Mouse (Mus musculus): ENCODE results near the gene Efna5. TPM values are rescaled to one million over a fixed set of nuclear protein-coding genes. Genes with fewer than 3 reads are reported as not detected.

Efna5 gene
- polyA plus RNA-seq, 1 experiment = 2.3 TPM

DNA sequence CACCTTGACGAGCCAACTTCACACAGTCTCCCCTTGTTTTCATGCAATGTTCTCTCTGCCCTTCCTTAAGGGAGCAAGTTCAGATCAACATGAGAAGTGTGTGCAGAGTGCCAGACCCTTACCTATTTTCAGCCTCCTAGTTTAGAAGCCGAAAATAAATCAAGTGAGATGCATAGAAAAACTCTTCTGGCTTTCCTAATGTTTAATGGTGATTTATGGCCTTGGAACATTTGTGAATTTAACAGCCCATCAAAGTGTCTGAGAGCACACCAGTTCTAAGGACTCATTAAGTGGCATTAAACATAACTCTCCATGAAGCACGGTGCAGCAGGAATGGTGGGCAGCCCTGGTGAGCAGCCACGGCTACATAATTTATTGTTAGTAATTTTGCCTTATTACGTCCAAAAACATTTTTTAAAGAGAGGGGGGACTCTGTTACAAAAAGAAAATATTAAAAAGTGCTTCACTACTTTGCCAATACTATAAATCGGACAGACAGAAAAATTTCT lies 44.5 kb downstream of the Efna5 start:
- H3K4me1 ChIP-seq (ENCODE audit: control insufficient read depth, insufficient read depth, low read length) = no peaks in the 10 kb centered on the region
- WGBS = 84% methylated on average over 6 of the region's 6 CpGs
- TF ChIP-seq CTCF (IDR thresholded peaks at IDR 0.05; ENCODE audit: insufficient read depth, low read length) = no peak
- DNase-seq = no peak
- H3K4me3 ChIP-seq (replicated peaks; ENCODE audit: extremely low read depth, low read depth, low read length) = no peak overlapping the region

DNA sequence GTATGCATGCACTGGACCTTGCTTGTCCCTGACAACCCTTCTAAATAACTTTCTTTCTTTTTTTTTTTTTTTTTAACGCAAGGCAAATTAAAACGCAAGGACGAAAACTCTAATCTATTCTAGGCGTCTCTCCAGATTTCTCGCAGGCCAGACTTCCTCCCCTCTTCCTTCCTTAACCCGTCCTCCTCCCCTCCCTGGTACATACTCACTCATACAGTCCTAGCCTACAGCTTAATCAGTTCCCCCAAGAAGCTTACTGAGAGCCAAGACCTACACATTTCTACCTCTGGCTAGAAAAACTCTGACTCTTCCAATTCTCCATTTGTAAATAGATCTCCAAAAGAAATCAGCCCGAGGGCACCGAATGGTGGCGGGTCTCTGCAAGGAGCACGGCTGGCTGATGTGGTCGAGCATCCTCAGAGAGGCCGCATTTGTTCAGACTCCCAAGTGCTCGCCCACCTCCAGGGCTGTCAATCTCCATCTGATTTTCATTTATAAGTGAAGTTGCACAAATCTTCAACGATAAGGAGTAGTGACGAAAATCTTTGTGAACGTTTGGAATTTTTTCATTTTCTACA lies 48.5 kb downstream of the Efna5 start:
- no peak for DNase-seq
- no peak for TF ChIP-seq CTCF (IDR thresholded peaks at IDR 0.05; ENCODE audit: insufficient read depth, low read length)
- no peak for TF ChIP-seq POLR2A (IDR thresholded peaks at IDR 0.05; ENCODE audit: borderline replicate concordance, extremely low read depth, low read depth, low read length)
- Histone ChIP-seq H3K4me1 (ENCODE audit: control insufficient read depth, insufficient read depth, low read length) (no peaks in the 10 kb centered on the region), H3K4me3 (replicated peaks; ENCODE audit: extremely low read depth, low read depth, low read length) (no peak overlapping the region)
- WGBS = 62% methylated on average over 16 of the region's 16 CpGs

DNA sequence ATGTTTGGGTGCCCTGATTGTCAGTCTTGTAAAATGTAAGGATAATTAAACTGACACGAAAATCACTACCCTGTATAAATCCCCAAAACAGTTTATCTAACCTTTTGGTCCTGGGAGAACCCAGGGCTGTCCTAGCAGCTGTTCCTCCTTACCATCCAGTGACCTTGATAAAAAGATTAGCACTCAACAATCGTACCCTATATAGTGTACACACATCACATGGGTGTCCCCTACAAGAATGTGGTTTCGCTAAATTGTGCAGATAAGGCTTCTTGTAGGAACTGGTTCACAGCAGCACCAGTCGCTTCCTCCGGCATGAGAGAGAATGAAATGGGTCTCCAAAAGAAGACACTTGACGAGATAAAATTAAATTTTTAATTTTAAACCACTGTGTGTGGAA lies 53.6 kb downstream of the Efna5 start:
- TF ChIP-seq CTCF (IDR thresholded peaks at IDR 0.05; ENCODE audit: insufficient read depth, low read length) = no peak
- no peak for TF ChIP-seq POLR2A (IDR thresholded peaks at IDR 0.05; ENCODE audit: borderline replicate concordance, extremely low read depth, low read depth, low read length)
- no peak overlapping the region for H3K4me3 ChIP-seq (replicated peaks; ENCODE audit: extremely low read depth, low read depth, low read length)
- WGBS = 75% methylated on average over 6 of the region's 6 CpGs

DNA sequence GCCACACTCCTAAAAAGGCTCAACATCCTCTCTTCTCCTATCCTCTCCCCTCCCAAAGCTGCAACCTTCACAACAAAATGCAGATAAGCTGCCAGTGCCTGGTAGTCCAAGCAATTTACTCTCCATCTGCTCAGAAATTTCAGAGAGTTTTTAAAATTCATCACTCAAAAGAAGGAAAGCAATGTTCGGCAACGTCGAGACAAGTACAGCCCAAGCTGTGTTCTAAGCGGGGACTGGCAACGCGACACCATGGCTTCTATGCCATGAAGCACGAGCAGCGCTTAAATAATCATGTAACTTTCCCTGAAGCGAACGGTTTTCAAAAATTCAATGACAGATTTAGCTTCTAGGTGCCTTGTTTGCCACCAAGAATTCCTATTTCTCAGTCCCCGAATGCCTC lies 59.9 kb downstream of the Efna5 start:
- DNase-seq = no peak
- TF ChIP-seq POLR2A (IDR thresholded peaks at IDR 0.05; ENCODE audit: borderline replicate concordance, extremely low read depth, low read depth, low read length) (no peak), CTCF (IDR thresholded peaks at IDR 0.05; ENCODE audit: insufficient read depth, low read length) (no peak)
- 89% methylated on average over 11 of the region's 11 CpGs for WGBS
- Histone ChIP-seq H3K4me1 (ENCODE audit: control insufficient read depth, insufficient read depth, low read length) (no peaks in the 10 kb centered on the region), H3K4me3 (replicated peaks; ENCODE audit: extremely low read depth, low read depth, low read length) (no peak overlapping the region)

More for the DNA sequence above, 53.6 kb downstream of the Efna5 start:
- no peaks in the 10 kb centered on the region for H3K4me1 ChIP-seq (ENCODE audit: control insufficient read depth, insufficient read depth, low read length)
- DNase-seq = no peak

DNA sequence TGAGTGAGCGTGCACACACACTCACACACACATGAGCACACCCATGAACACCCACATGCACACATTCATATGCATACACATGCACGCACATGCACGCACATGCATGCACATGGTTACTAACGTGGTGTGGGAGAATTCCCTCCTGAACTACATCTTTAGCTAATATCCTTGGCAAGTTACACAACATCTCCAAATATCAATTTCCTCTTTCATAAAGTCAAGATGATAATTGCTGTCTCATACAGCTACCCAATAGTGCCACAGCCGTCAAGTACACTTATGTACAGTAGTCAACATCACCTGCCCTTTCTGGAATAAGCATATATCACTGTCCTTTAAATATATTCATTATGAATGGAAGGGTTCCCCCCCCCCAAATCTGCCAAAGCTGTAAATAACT lies 61.2 kb downstream of the Efna5 start:
- 86% methylated on average over 5 of the region's 5 CpGs for WGBS
- no peaks in the 10 kb centered on the region for H3K4me1 ChIP-seq (ENCODE audit: control insufficient read depth, insufficient read depth, low read length)
- no peak overlapping the region for H3K4me3 ChIP-seq (replicated peaks; ENCODE audit: extremely low read depth, low read depth, low read length)
- TF ChIP-seq POLR2A (IDR thresholded peaks at IDR 0.05; ENCODE audit: borderline replicate concordance, extremely low read depth, low read depth, low read length) (no peak), CTCF (IDR thresholded peaks at IDR 0.05; ENCODE audit: insufficient read depth, low read length) (no peak)
- DNase-seq = no peak

DNA sequence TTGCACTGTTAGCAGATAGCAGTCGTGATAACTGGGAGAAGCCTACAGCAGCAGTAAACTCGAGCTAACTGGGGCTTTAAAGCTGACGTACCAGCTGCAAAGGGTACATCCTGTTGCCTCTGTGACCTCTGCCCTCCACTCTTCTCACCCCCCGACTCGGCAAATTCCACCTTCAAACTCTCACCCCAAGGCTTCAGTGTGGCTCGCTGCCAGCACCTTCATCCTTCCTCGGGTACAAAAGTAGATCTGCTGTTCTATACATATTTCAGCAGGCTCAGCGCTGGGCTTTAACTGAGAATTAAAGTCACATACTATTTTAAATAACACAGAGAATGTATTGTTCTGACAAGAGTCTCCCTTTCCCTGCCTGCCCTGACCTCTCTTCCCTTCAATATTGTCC lies 62.3 kb downstream of the Efna5 start:
- no peak for DNase-seq
- 19% methylated on average over 8 of the region's 8 CpGs for WGBS
- H3K4me1 ChIP-seq (ENCODE audit: control insufficient read depth, insufficient read depth, low read length) = no peaks in the 10 kb centered on the region
- TF ChIP-seq CTCF (IDR thresholded peaks at IDR 0.05; ENCODE audit: insufficient read depth, low read length) = no peak
- no peak for TF ChIP-seq POLR2A (IDR thresholded peaks at IDR 0.05; ENCODE audit: borderline replicate concordance, extremely low read depth, low read depth, low read length)
- no peak overlapping the region for H3K4me3 ChIP-seq (replicated peaks; ENCODE audit: extremely low read depth, low read depth, low read length)

DNA sequence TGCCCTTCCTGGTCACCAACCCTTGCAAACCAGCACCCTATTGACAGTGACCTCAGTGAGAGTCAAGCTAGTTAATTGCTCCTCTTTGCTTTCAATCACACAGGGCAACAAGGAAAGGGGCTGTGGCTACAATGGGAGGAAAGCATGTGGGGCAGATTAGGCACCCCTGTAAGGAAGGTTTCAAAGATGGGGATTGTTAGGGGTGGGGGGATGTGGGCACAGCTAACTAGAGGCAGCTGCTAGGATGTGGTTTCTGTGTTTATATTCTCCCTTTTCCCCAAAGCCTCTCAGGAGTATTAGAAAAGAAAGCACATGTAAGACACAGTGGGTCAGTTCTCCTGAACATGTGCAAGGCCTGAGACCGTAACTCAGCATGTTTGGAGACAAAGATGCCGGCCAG lies 62.8 kb downstream of the Efna5 start:
- TF ChIP-seq CTCF (IDR thresholded peaks at IDR 0.05; ENCODE audit: insufficient read depth, low read length) (no peak), POLR2A (IDR thresholded peaks at IDR 0.05; ENCODE audit: borderline replicate concordance, extremely low read depth, low read depth, low read length) (no peak)
- no peak for DNase-seq
- Histone ChIP-seq H3K4me3 (replicated peaks; ENCODE audit: extremely low read depth, low read depth, low read length) (no peak overlapping the region), H3K4me1 (ENCODE audit: control insufficient read depth, insufficient read depth, low read length) (no peaks in the 10 kb centered on the region)
- WGBS = 70% methylated on average over 2 of the region's 2 CpGs

DNA sequence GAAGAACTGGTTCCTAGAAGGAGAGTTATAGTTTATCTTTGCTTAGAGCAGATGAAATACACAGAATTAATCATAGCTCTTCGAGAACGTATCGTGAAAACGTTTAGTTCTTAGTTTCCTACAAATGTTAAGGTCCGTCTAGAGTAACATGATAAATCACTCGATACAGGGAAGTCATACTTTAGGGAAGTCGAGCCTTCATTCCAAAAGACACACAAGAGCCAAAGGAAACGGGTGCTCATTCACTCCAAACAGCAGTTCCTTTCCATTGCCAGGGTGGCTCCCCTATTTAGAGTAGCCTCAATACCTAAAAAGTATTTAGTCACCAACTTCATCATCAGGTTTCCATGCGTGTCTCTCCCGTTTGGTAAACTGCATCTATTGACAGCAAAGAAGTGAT lies 64.2 kb downstream of the Efna5 start:
- DNase-seq = no peak
- Histone ChIP-seq H3K4me1 (ENCODE audit: control insufficient read depth, insufficient read depth, low read length) (no peaks in the 10 kb centered on the region), H3K4me3 (replicated peaks; ENCODE audit: extremely low read depth, low read depth, low read length) (no peak overlapping the region)
- no peak for TF ChIP-seq CTCF (IDR thresholded peaks at IDR 0.05; ENCODE audit: insufficient read depth, low read length)
- TF ChIP-seq POLR2A (IDR thresholded peaks at IDR 0.05; ENCODE audit: borderline replicate concordance, extremely low read depth, low read depth, low read length) = no peak
- WGBS = 36% methylated on average over 10 of the region's 10 CpGs

DNA sequence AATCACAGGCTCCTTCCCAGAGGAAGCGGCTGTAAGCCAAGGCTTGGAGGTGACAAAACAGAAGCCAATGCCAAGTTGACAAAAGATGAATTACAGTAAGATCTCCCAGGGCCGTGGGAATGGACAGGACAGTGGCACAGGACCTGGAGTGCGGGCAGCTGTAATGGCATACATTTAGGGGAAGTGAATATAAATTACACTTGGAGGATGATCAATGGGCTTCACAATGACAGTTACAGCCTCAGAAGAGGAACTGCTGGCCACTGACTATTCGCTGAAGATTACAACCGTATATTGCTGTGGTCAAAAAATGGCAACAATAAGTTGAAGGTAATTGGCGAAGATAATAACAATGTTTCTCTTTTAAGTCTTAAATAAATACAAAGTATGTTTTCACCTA lies 67.7 kb downstream of the Efna5 start:
- H3K4me3 ChIP-seq (replicated peaks; ENCODE audit: extremely low read depth, low read depth, low read length) = no peak overlapping the region
- TF ChIP-seq POLR2A (IDR thresholded peaks at IDR 0.05; ENCODE audit: borderline replicate concordance, extremely low read depth, low read depth, low read length) (no peak), CTCF (IDR thresholded peaks at IDR 0.05; ENCODE audit: insufficient read depth, low read length) (no peak)
- DNase-seq = no peak
- WGBS = 62% methylated on average over 6 of the region's 6 CpGs
- no peaks in the 10 kb centered on the region for H3K4me1 ChIP-seq (ENCODE audit: control insufficient read depth, insufficient read depth, low read length)

DNA sequence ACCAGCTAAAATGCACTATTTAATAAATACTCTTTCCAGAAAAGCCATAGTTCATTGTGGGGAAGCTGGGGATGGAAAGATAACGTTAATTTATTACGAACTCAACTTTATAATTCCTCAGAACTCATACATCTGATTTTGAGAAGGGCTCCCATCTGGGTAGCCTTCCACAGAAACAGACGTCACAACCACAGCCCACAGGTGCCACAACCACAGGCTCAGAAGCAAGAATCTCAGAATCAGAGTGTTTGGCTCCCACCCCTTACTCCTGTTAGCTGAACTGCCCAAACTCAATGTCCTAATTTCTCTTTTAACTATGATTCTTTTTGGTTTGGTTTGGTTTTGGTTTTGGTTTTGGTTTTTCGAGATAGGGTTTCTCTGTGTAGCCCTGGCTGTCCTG lies 73.2 kb downstream of the Efna5 start:
- TF ChIP-seq POLR2A (IDR thresholded peaks at IDR 0.05; ENCODE audit: borderline replicate concordance, extremely low read depth, low read depth, low read length) (no peak), CTCF (IDR thresholded peaks at IDR 0.05; ENCODE audit: insufficient read depth, low read length) (no peak)
- no peak for DNase-seq
- no peaks in the 10 kb centered on the region for H3K4me1 ChIP-seq (ENCODE audit: control insufficient read depth, insufficient read depth, low read length)
- no peak overlapping the region for H3K4me3 ChIP-seq (replicated peaks; ENCODE audit: extremely low read depth, low read depth, low read length)
- WGBS = 85% methylated on average over 4 of the region's 4 CpGs
